Mouse (Mus musculus) liver, embryonic 14.5 days (tissue): ENCODE measurements around the gene Wdr34. TPM values are rescaled to one million over a fixed set of nuclear protein-coding genes. Genes with fewer than 3 reads are reported as not detected.

Experiments
- ATAC-seq: fragments of 200-750 bp; cut with Nextera tagmentation; 2 replicates; pipeline ENCODE4 v1.8.0; 2017; ENCODE audit warnings: moderate number of reproducible peaks, mild to moderate bottlenecking, moderate library complexity; ENCODE audit not compliant: insufficient read depth
- DNase-seq, 3 experiments: peaks; one replicate each; pipeline ENCODE4 v3.0.0-alpha.2; 2012 to 2013; ENCODE audit warnings: low read depth in 3 of 3, low spot score in 3 of 3
- H3K27ac ChIP-seq: fragments of 300-500 bp; sonication (generic); 2 replicates; pipeline ENCODE4 v1.5.1; 2014; ENCODE audit warnings: moderate library complexity, mild to moderate bottlenecking, control low read depth, inconsistent platforms
- H3K27me3 ChIP-seq: fragments of 300-500 bp; sonication (generic); 2 replicates; pipeline ENCODE4 v1.6.1; 2014; ENCODE audit warnings: mild to moderate bottlenecking, low read length, moderate library complexity; ENCODE audit not compliant: control insufficient read depth, insufficient read depth
- H3K36me3 ChIP-seq: fragments of 300-500 bp; sonication (generic); replicated peaks from 2 replicates; pipeline ENCODE4 v1.6.1; 2014; ENCODE audit warnings: low read depth; ENCODE audit not compliant: control insufficient read depth, insufficient read depth
- H3K4me1 ChIP-seq, 2 experiments: fragments of 200-500 bp in 1 of 2; fragments of 300-500 bp in 1 of 2; sonication (generic) in 1 of 2; replicated peaks; 2 replicates each; pipeline ENCODE4 v1.6.1; 2012 to 2014; ENCODE audit warnings: antibody characterized with exemption in 1 of 2, inconsistent platforms in 1 of 2, low read length in 1 of 2; ENCODE audit not compliant: control insufficient read depth in 2 of 2, insufficient read depth in 2 of 2
- H3K4me2 ChIP-seq: fragments of 300-500 bp; sonication (generic); 2 replicates; pipeline ENCODE4 v1.6.1; 2014; ENCODE audit warnings: low read depth, mild to moderate bottlenecking, control low read depth, moderate library complexity
- H3K4me3 ChIP-seq, 2 experiments: fragments of 200-500 bp in 1 of 2; fragments of 300-500 bp in 1 of 2; sonication (generic) in 1 of 2; 2 replicates each; pipeline ENCODE4 v1.5.1; 2012 to 2014; ENCODE audit warnings: low read depth in 2 of 2, low read length in 2 of 2, mild to moderate bottlenecking in 2 of 2, control low read depth in 1 of 2, inconsistent platforms in 1 of 2, moderate library complexity in 1 of 2; ENCODE audit not compliant: insufficient read depth in 1 of 2
- H3K9ac ChIP-seq: fragments of 300-500 bp; sonication (generic); replicated peaks from 2 replicates; pipeline ENCODE4 v1.6.1; 2014; ENCODE audit warnings: mild to moderate bottlenecking, control low read depth, moderate library complexity
- H3K9me3 ChIP-seq: fragments of 300-500 bp; sonication (generic); 2 replicates; pipeline ENCODE4 v1.6.1; 2016; ENCODE audit warnings: low read length, mixed read lengths; ENCODE audit not compliant: control insufficient read depth
- CTCF ChIP-seq: IDR thresholded peaks from 2 replicates; pipeline ENCODE4 v1.5.1; 2016; ENCODE audit warnings: antibody characterized with exemption, low read depth, control low read depth
- EP300 ChIP-seq: IDR thresholded peaks from 2 replicates; pipeline ENCODE4 v1.6.1; 2016; ENCODE audit warnings: antibody characterized with exemption, low read depth
- WGBS: fragments of 180-500 bp; shearing (Covaris S2); extraction: QIAGEN DNeasy Blood & Tissue Kit; methylation state at CpG from one replicate; pipeline ENCODE4 v1.1.7; 2014; ENCODE audit not compliant: insufficient replicate concordance; 5-methylcytosine and 5-hydroxymethylcytosine counted together
- polyA plus RNA-seq, 2 experiments: library from polyadenylated mRNA; depleted of rRNA in 1 of 2; stranded (reverse) in 1 of 2; unstranded in 1 of 2; fragments of >200 nt; fragmentation: Nextera tagmentation in 1 of 2; extraction: Ambion mirVana in 1 of 2; gene quantifications; 2 replicates each; pipeline versions ENCODE4 v1.2.1 to v1.2.3; 2012 to 2014

The Wdr34 gene
- polyA plus RNA-seq, 2 experiments: 5.6 to 6.8 TPM

DNA sequence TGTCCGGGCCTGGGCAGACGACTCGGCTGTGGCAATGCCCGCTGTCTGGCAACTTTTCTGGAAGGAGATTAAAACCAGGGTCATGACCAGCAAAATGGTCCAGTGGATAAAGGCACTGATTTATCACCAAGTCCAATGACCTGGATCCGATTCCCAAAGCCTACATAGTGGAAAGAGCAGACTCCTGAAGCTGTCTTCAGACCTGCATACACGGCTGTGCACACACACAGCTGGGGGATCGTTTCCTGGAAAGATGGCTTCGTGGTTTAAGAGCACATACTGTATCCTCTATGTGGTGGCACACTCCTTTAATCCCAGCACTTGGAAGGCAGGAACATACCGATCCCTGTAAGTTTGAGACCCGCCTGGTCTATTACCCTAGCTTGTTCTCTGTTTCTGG lies 10.3 kb downstream of the Wdr34 start:
- H3K4me2 ChIP-seq: no peak overlapping the region
- H3K36me3 ChIP-seq: no peaks in the 10 kb centered on the region
- no peaks in the 10 kb centered on the region for H3K27me3 ChIP-seq
- WGBS: 85% methylated on average over 10 of the region's 10 CpGs
- H3K27ac ChIP-seq: no peak overlapping the region
- DNase-seq (no peak), ATAC-seq (no peak)
- no peak for TF ChIP-seq EP300
- TF ChIP-seq CTCF: no peak
- no peak overlapping the region for H3K4me3 ChIP-seq
- H3K4me1 ChIP-seq: 0 out of 4 replicates have a peak, but pooled peaks cover 0 to 2% of the 10 kb centered on the region in 2 experiments
- no peaks in the 10 kb centered on the region for H3K9me3 ChIP-seq
- H3K9ac ChIP-seq: no peak overlapping the region

DNA sequence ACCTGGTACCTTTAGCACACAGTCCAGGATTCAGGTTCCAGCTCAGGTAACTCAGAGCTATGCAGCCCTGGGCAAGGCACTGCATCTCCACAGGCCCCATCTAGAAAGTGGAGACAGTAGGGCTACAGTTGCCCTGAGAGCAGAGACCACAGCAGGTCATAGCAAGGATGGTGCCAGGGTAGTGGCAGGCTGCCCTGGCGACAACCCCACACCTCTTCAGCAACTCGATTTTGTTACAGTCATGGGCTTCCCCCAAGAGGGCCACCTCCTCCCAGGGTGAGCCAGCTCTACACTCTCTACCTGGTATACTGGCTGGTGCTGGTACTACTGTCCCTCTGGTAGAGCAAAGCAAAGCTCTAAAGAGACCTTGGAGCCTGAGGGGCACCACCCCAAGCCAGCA lies 10.9 kb downstream of the Wdr34 start:
- H3K9me3 ChIP-seq: no peaks in the 10 kb centered on the region
- no peak overlapping the region for H3K9ac ChIP-seq
- no peak for ATAC-seq
- DNase-seq: no peak
- H3K4me1 ChIP-seq: 0 out of 4 replicates have a peak, but pooled peaks cover 0 to 2% of the 10 kb centered on the region in 2 experiments
- H3K27me3 ChIP-seq: no peaks in the 10 kb centered on the region
- TF ChIP-seq EP300: no peak
- no peak for TF ChIP-seq CTCF
- H3K4me3 ChIP-seq: no peak overlapping the region
- 66% methylated on average over 2 of the region's 2 CpGs for WGBS
- no peak overlapping the region for H3K27ac ChIP-seq
- no peaks in the 10 kb centered on the region for H3K36me3 ChIP-seq
- H3K4me2 ChIP-seq: no peak overlapping the region

DNA sequence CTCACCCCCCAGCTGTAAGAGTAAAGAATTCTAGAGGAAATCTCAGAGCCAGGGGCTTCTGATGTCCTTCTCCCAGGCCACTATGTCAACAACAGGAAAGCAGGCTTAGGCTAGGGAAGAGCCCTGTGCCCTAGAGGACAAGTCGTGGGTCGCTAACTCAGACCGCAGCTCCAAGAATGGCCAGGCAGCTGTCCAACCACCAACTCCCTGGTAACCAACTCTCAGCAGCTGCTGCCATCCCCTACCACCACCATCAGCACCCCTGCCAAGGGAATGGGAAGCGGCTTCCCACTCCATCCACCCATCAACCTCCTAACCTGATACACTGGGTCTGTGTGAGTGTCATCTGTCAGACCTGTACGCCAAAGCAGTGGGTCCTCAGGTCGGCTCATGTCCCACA lies 15.7 kb downstream of the Wdr34 start:
- Histone ChIP-seq H3K9ac (no peak overlapping the region), H3K27me3 (no peaks in the 10 kb centered on the region), H3K4me2 (no peak overlapping the region), H3K36me3 (no peaks in the 10 kb centered on the region; the same call in none of the 2 replicates), H3K4me3 (no peak overlapping the region), H3K27ac (no peak overlapping the region), H3K4me1 (no peaks in the 10 kb centered on the region), H3K9me3 (no peaks in the 10 kb centered on the region)
- no peak for DNase-seq
- ATAC-seq: no peak
- TF ChIP-seq EP300 (no peak), CTCF (no peak)
- 73% methylated on average over 6 of the region's 6 CpGs for WGBS

DNA sequence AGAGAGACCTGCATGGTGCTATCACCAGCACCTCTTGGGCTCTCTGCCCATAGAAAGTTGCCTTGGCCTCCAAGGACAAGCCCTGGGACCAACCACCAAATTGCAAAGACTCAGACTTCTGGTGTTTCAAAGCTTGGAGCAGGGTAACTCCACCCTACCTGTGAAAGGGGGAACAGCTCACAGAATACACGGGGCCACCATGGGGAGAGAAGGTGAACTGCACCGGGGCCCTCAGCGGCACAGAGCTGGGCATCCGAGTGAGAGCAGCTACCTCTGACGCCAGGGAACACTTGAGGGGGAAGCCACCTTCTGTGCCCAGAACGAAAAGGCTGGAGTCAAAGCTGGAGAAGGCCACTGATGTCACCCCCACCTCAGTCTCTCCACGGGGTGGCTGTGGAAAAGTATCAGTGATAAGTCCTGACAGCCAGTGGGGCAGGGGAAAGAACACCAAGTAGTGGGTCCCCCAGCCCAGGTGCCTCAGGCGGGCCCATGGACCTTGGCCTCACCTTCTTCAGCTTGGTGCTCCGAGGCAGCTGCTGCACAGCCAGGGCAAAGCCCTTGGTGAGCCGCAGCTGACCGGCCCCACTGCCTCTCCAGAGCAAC lies 16.3 kb downstream of the Wdr34 start:
- Histone ChIP-seq H3K9me3 (no peaks in the 10 kb centered on the region), H3K4me3 (no peak overlapping the region), H3K36me3 (no peaks in the 10 kb centered on the region; the same call in none of the 2 replicates), H3K27me3 (no peaks in the 10 kb centered on the region), H3K4me2 (no peak overlapping the region), H3K9ac (no peak overlapping the region), H3K27ac (no peak overlapping the region), H3K4me1 (no peaks in the 10 kb centered on the region)
- ATAC-seq (no peak), DNase-seq (no peak)
- 58% methylated on average over 11 of the region's 11 CpGs for WGBS
- TF ChIP-seq EP300 (no peak), CTCF (peak; percentile 51)

DNA sequence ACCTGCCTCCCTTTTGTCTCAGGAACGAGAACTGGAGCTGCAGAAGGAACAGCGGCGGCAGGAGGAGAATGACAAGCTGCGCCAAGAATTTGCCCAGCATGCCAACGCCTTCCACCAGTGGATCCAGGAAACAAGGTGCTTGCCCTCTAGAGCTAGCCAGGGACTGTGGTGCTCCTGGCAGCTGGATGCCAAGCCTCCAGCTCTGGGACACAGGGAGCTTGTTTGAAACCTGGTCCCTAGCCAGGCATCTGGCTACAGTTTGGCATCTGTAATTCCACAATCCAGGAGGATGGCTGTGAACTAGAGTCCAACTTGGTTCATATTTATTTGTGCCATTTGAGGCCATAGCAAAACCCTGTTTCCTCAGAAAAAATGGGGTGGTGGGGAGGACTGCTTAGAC lies 21.7 kb downstream of the Wdr34 start:
- TF ChIP-seq EP300: no peak
- no peak for TF ChIP-seq CTCF
- no peak overlapping the region for H3K9ac ChIP-seq
- H3K4me3 ChIP-seq: no peak overlapping the region
- H3K4me2 ChIP-seq: no peak overlapping the region
- H3K27me3 ChIP-seq: no peaks in the 10 kb centered on the region
- no peaks in the 10 kb centered on the region for H3K9me3 ChIP-seq
- no peak for DNase-seq
- H3K36me3 ChIP-seq: no peaks in the 10 kb centered on the region; the same call in none of the 2 replicates
- WGBS: 79% methylated on average over 5 of the region's 5 CpGs
- no peak overlapping the region for H3K27ac ChIP-seq
- ATAC-seq: no peak
- H3K4me1 ChIP-seq: no peaks in the 10 kb centered on the region
